Mouse (Mus musculus): ENCODE data around the gene Shmt1. TPM values are rescaled to one million over a fixed set of nuclear protein-coding genes. Genes with fewer than 3 reads are reported as not detected.

Gene Shmt1
- polyA plus RNA-seq, 1 experiment: 9.6 TPM

- peak; percentile 84 to 97 for DNase-seq (ENCODE audit: low read depth in 1 of 2, low spot score in 2 of 2)
- no peak for TF ChIP-seq CTCF (IDR thresholded peaks at IDR 0.05; ENCODE audit: extremely low read depth, insufficient read depth, insufficient read length, insufficient replicate concordance)
- no peak; the same call in 1 of the 2 replicates for TF ChIP-seq POLR2A (IDR thresholded peaks at IDR 0.05; ENCODE audit: low read depth, low read length)
- Histone ChIP-seq H3K36me3 (ENCODE audit: control insufficient read depth, insufficient read depth, low read length) (no peaks in the 10 kb centered on the region), H3K4me1 (ENCODE audit: control insufficient read depth, insufficient read depth, insufficient read length) (peaks cover 4% of the 10 kb centered on the region; the same call in 1 of the 2 replicates), H3K27ac (ENCODE audit: insufficient read depth, low read length) (peak within 1 kb of the TSS; percentile 92), H3K27me3 (ENCODE audit: control insufficient read depth, insufficient read depth, low read length) (no peaks in the 10 kb centered on the region), H3K4me3 (ENCODE audit: extremely low read depth, insufficient read depth, insufficient read length) (peak within 1 kb of the TSS; percentile 76)
- under 1% methylated on average over 34 of the region's 34 CpGs for WGBS
These were observed 19.0 kb upstream of the Shmt1 start, which contains the start of gene Dhrs7b for GRCm38 (mm10) chr11:60830433-60831052. Dhrs7b (plus strand) TSS chr11:60830631.

- H3K4me3 ChIP-seq (ENCODE audit: extremely low read depth, insufficient read depth, insufficient read length): no peak overlapping the region
- no peaks in the 10 kb centered on the region for H3K36me3 ChIP-seq (ENCODE audit: control insufficient read depth, insufficient read depth, low read length)
- DNase-seq (ENCODE audit: low read depth in 1 of 2, low spot score in 2 of 2): no peak
- H3K4me1 ChIP-seq (ENCODE audit: control insufficient read depth, insufficient read depth, insufficient read length): peaks cover 4% of the 10 kb centered on the region; the same call in 1 of the 2 replicates
- WGBS: 32% methylated on average over 2 of the region's 2 CpGs
- no peaks in the 10 kb centered on the region for H3K27me3 ChIP-seq (ENCODE audit: control insufficient read depth, insufficient read depth, low read length)
- no peak overlapping the region for H3K27ac ChIP-seq (ENCODE audit: insufficient read depth, low read length)
- no peak for TF ChIP-seq POLR2A (IDR thresholded peaks at IDR 0.05; ENCODE audit: low read depth, low read length)
- no peak for TF ChIP-seq CTCF (IDR thresholded peaks at IDR 0.05; ENCODE audit: extremely low read depth, insufficient read depth, insufficient read length, insufficient replicate concordance)
These were observed 17.4 kb upstream of the Shmt1 start for GRCm38 (mm10) chr11:60828903-60829302.

- TF ChIP-seq CTCF (IDR thresholded peaks at IDR 0.05; ENCODE audit: extremely low read depth, insufficient read depth, insufficient read length, insufficient replicate concordance) (no peak), POLR2A (IDR thresholded peaks at IDR 0.05; ENCODE audit: low read depth, low read length) (no peak)
- no peak for DNase-seq (ENCODE audit: low read depth in 1 of 2, low spot score in 2 of 2)
- H3K4me3 ChIP-seq (ENCODE audit: extremely low read depth, insufficient read depth, insufficient read length): no peak overlapping the region
- H3K27ac ChIP-seq (ENCODE audit: insufficient read depth, low read length): no peak overlapping the region
- no peaks in the 10 kb centered on the region for H3K27me3 ChIP-seq (ENCODE audit: control insufficient read depth, insufficient read depth, low read length)
- no peaks in the 10 kb centered on the region for H3K36me3 ChIP-seq (ENCODE audit: control insufficient read depth, insufficient read depth, low read length)
- 66% methylated on average over 4 of the region's 4 CpGs for WGBS
- H3K4me1 ChIP-seq (ENCODE audit: control insufficient read depth, insufficient read depth, insufficient read length): peaks cover 4% of the 10 kb centered on the region; the same call in 1 of the 2 replicates
These were observed 15.9 kb upstream of the Shmt1 start for GRCm38 (mm10) chr11:60827241-60827945.

GRCm38 (mm10) chr11:60826700-60827099, 15.2 kb upstream of the Shmt1 start:
- no peak overlapping the region for H3K27ac ChIP-seq (ENCODE audit: insufficient read depth, low read length)
- H3K4me3 ChIP-seq (ENCODE audit: extremely low read depth, insufficient read depth, insufficient read length): no peak overlapping the region
- 16% methylated on average over 1 of the region's 1 CpGs for WGBS

GRCm38 (mm10) chr11:60825191-60825590, 13.7 kb upstream of the Shmt1 start:
- no peak for DNase-seq (ENCODE audit: low read depth in 1 of 2, low spot score in 2 of 2)
- Histone ChIP-seq H3K27me3 (ENCODE audit: control insufficient read depth, insufficient read depth, low read length) (no peaks in the 10 kb centered on the region), H3K36me3 (ENCODE audit: control insufficient read depth, insufficient read depth, low read length) (no peaks in the 10 kb centered on the region), H3K27ac (ENCODE audit: insufficient read depth, low read length) (no peak overlapping the region), H3K4me3 (ENCODE audit: extremely low read depth, insufficient read depth, insufficient read length) (no peak overlapping the region), H3K4me1 (ENCODE audit: control insufficient read depth, insufficient read depth, insufficient read length) (no peaks in the 10 kb centered on the region)
- no peak for TF ChIP-seq CTCF (IDR thresholded peaks at IDR 0.05; ENCODE audit: extremely low read depth, insufficient read depth, insufficient read length, insufficient replicate concordance)
- TF ChIP-seq POLR2A (IDR thresholded peaks at IDR 0.05; ENCODE audit: low read depth, low read length): no peak
- WGBS: 95% methylated on average over 3 of the region's 3 CpGs

More at GRCm38 (mm10) chr11:60826700-60827099, 15.2 kb upstream of the Shmt1 start:
- H3K36me3 ChIP-seq (ENCODE audit: control insufficient read depth, insufficient read depth, low read length): no peaks in the 10 kb centered on the region
- TF ChIP-seq POLR2A (IDR thresholded peaks at IDR 0.05; ENCODE audit: low read depth, low read length) (no peak), CTCF (IDR thresholded peaks at IDR 0.05; ENCODE audit: extremely low read depth, insufficient read depth, insufficient read length, insufficient replicate concordance) (no peak)
- H3K27me3 ChIP-seq (ENCODE audit: control insufficient read depth, insufficient read depth, low read length): no peaks in the 10 kb centered on the region
- H3K4me1 ChIP-seq (ENCODE audit: control insufficient read depth, insufficient read depth, insufficient read length): peaks cover 4% of the 10 kb centered on the region; the same call in 1 of the 2 replicates
- DNase-seq (ENCODE audit: low read depth in 1 of 2, low spot score in 2 of 2): no peak

GRCm38 (mm10) chr11:60823771-60824170, 12.3 kb upstream of the Shmt1 start:
- TF ChIP-seq CTCF (IDR thresholded peaks at IDR 0.05; ENCODE audit: extremely low read depth, insufficient read depth, insufficient read length, insufficient replicate concordance): no peak
- no peak for TF ChIP-seq POLR2A (IDR thresholded peaks at IDR 0.05; ENCODE audit: low read depth, low read length)
- Histone ChIP-seq H3K27me3 (ENCODE audit: control insufficient read depth, insufficient read depth, low read length) (no peaks in the 10 kb centered on the region), H3K4me1 (ENCODE audit: control insufficient read depth, insufficient read depth, insufficient read length) (no peaks in the 10 kb centered on the region), H3K36me3 (ENCODE audit: control insufficient read depth, insufficient read depth, low read length) (no peaks in the 10 kb centered on the region), H3K27ac (ENCODE audit: insufficient read depth, low read length) (no peak overlapping the region), H3K4me3 (ENCODE audit: extremely low read depth, insufficient read depth, insufficient read length) (no peak overlapping the region)
- no peak for DNase-seq (ENCODE audit: low read depth in 1 of 2, low spot score in 2 of 2)
- WGBS: 78% methylated on average over 2 of the region's 2 CpGs
